8 mouse cellular contexts compared by ENCODE assay signal in genomic region chr6:129543709-129544606, GRCm38 (mm10). TPM values are rescaled to one million over a fixed set of nuclear protein-coding genes. Genes with fewer than 3 reads are reported as not detected.
DNase-seq lines count a peak whose midpoint lies in the region; ATAC-seq lines count a peak whose summit lies in the region.

No protein-coding gene starts in this region.

- peak; percentile 65 to 83 for DNase-seq in heart, adult 18-20 months
- DNase-seq in heart, postnatal 25 days (ENCODE audit: low spot score): no peak
- DNase-seq in cerebellum, adult 11-12 months: peak; percentile 42
- DNase-seq in forebrain, embryonic 14.5 days (ENCODE audit: low spot score): peak; percentile 80
- peak; percentile 80 for DNase-seq in hindbrain, embryonic 14.5 days (ENCODE audit: low spot score)
- DNase-seq in layer of hippocampus, postnatal 10 days (ENCODE audit: low spot score in 2 of 2): peak; percentile 79 to 82
- DNase-seq in lung, postnatal 10 days: peak; percentile 73
- DNase-seq in retina, postnatal 7 days (ENCODE audit: low read depth, low spot score): peak; percentile 38

- H3K9ac ChIP-seq in forebrain, embryonic 14.5 days (ENCODE audit: low read length): no peak overlapping the region
- no peak overlapping the region for H3K9ac ChIP-seq in hindbrain, embryonic 14.5 days

- intact Hi-C loops in heart, postnatal 25 days (cut with DNase I): no loop called here

- H3K27ac ChIP-seq in forebrain, embryonic 14.5 days (ENCODE audit: low read depth, low read length): no peak overlapping the region
- H3K27ac ChIP-seq in hindbrain, embryonic 14.5 days: no peak overlapping the region

- peak; percentile 83 for ATAC-seq in forebrain, embryonic 14.5 days
- ATAC-seq in hindbrain, embryonic 14.5 days (ENCODE audit: low FRiP score): peak; percentile 85

- no peaks in the 10 kb centered on the region for H3K4me1 ChIP-seq in forebrain, embryonic 14.5 days (ENCODE audit: control insufficient read depth, insufficient read depth, low read length)
- no peaks in the 10 kb centered on the region for H3K4me1 ChIP-seq in hindbrain, embryonic 14.5 days (replicated peaks; ENCODE audit: control insufficient read depth, insufficient read depth, low read length)

- no peaks in the 10 kb centered on the region for H3K27me3 ChIP-seq in forebrain, embryonic 14.5 days (replicated peaks; ENCODE audit: control insufficient read depth, insufficient read depth, low read length)
- no peaks in the 10 kb centered on the region for H3K27me3 ChIP-seq in hindbrain, embryonic 14.5 days (ENCODE audit: control insufficient read depth, insufficient read depth, low read length)

- 53% methylated on average over 6 of the region's 6 CpGs for WGBS in forebrain, embryonic 14.5 days
- 54% methylated on average over 6 of the region's 6 CpGs for WGBS in hindbrain, embryonic 14.5 days

- no peak overlapping the region for H3K4me3 ChIP-seq in forebrain, embryonic 14.5 days (ENCODE audit: low read depth, low read length)
- H3K4me3 ChIP-seq in hindbrain, embryonic 14.5 days (replicated peaks; ENCODE audit: low read length): no peak overlapping the region

- H3K9me3 ChIP-seq in forebrain, embryonic 14.5 days (replicated peaks; ENCODE audit: control insufficient read depth, low read length): no peaks in the 10 kb centered on the region
- no peaks in the 10 kb centered on the region for H3K9me3 ChIP-seq in hindbrain, embryonic 14.5 days (ENCODE audit: control insufficient read depth, low read length)

- H3K36me3 ChIP-seq in forebrain, embryonic 14.5 days (ENCODE audit: control insufficient read depth, insufficient read depth, low read length): peaks cover 38% of the 10 kb centered on the region
- H3K36me3 ChIP-seq in hindbrain, embryonic 14.5 days (replicated peaks; ENCODE audit: control insufficient read depth, insufficient read depth): peaks cover 42% of the 10 kb centered on the region

- no peak overlapping the region for H3K4me2 ChIP-seq in forebrain, embryonic 14.5 days (ENCODE audit: low read length)
- no peak overlapping the region for H3K4me2 ChIP-seq in hindbrain, embryonic 14.5 days (replicated peaks)

RNA-seq across cellular contexts. Expression of gene Gabarapl1, which starts 11.0 kb away (rescaled TPM):
- 100 to 1,000 TPM; 149 to 199 TPM for total RNA-seq in heart, adult 18-20 months (2021)
- total RNA-seq in heart, postnatal 25 days (2021): 100 to 1,000 TPM in 1 of 2 experiments, 10 to 100 TPM in 1; 97.1 to 107 TPM
- polyA plus RNA-seq in forebrain, embryonic 14.5 days (2014; fragmentation: Nextera tagmentation; extraction: Ambion mirVana): 66.3 and 87.9 TPM in 2 replicates
- 74.7 and 80.9 TPM in 2 replicates for polyA plus RNA-seq in hindbrain, embryonic 14.5 days (2014; fragmentation: Nextera tagmentation; extraction: Ambion mirVana)
- total RNA-seq in layer of hippocampus, postnatal 10 days (2021): 100 to 1,000 TPM; 386 to 427 TPM

RNA-seq across cellular contexts. Expression of gene Tmem52b, which starts 31.6 kb away (rescaled TPM):
- not detected for total RNA-seq in heart, adult 18-20 months (2021)
- not detected for total RNA-seq in heart, postnatal 25 days (2021)
- not detected in 2 replicates for polyA plus RNA-seq in forebrain, embryonic 14.5 days (2014; fragmentation: Nextera tagmentation; extraction: Ambion mirVana)
- polyA plus RNA-seq in hindbrain, embryonic 14.5 days (2014; fragmentation: Nextera tagmentation; extraction: Ambion mirVana): 0.24 TPM in 1 of 2 replicates, not detected in the other
- not detected for total RNA-seq in layer of hippocampus, postnatal 10 days (2021)

RNA-seq across cellular contexts. Expression of gene Klre1, which starts 33.7 kb away (rescaled TPM):
- under 1 TPM in 1 of 2 experiments, not detected in 1; 0.30 TPM for total RNA-seq in heart, adult 18-20 months (2021)
- total RNA-seq in heart, postnatal 25 days (2021): not detected
- not detected in 2 replicates for polyA plus RNA-seq in forebrain, embryonic 14.5 days (2014; fragmentation: Nextera tagmentation; extraction: Ambion mirVana)
- not detected in 2 replicates for polyA plus RNA-seq in hindbrain, embryonic 14.5 days (2014; fragmentation: Nextera tagmentation; extraction: Ambion mirVana)
- total RNA-seq in layer of hippocampus, postnatal 10 days (2021): not detected

RNA-seq across cellular contexts. Expression of gene Olr1, which starts 37.0 kb away (rescaled TPM):
- total RNA-seq in heart, adult 18-20 months (2021): not detected
- total RNA-seq in heart, postnatal 25 days (2021): under 1 TPM; 0.06 to 0.47 TPM
- not detected in 2 replicates for polyA plus RNA-seq in forebrain, embryonic 14.5 days (2014; fragmentation: Nextera tagmentation; extraction: Ambion mirVana)
- not detected in 2 replicates for polyA plus RNA-seq in hindbrain, embryonic 14.5 days (2014; fragmentation: Nextera tagmentation; extraction: Ambion mirVana)
- total RNA-seq in layer of hippocampus, postnatal 10 days (2021): not detected

RNA-seq across cellular contexts. Expression of gene Klrd1, which starts 47.6 kb away (rescaled TPM):
- 1 to 10 TPM in 1 of 2 experiments, not detected in 1; 1.1 TPM for total RNA-seq in heart, adult 18-20 months (2021)
- not detected for total RNA-seq in heart, postnatal 25 days (2021)
- not detected in 2 replicates for polyA plus RNA-seq in forebrain, embryonic 14.5 days (2014; fragmentation: Nextera tagmentation; extraction: Ambion mirVana)
- not detected in 2 replicates for polyA plus RNA-seq in hindbrain, embryonic 14.5 days (2014; fragmentation: Nextera tagmentation; extraction: Ambion mirVana)
- not detected for total RNA-seq in layer of hippocampus, postnatal 10 days (2021)
